Mouse (Mus musculus) hindbrain, embryonic 12.5 days (tissue): ENCODE results near the gene Nfatc2. TPM values are rescaled to one million over a fixed set of nuclear protein-coding genes. Genes with fewer than 3 reads are reported as not detected.

Source experiments
- ATAC-seq: fragments of 200-750 bp; cut with Nextera tagmentation; 2 replicates; pipeline ENCODE4 v1.8.0; 2017; ENCODE audit warnings: moderate TSS enrichment; ENCODE audit not compliant: low FRiP score
- H3K27ac ChIP-seq: fragments of 300-500 bp; sonication (generic); 2 replicates; pipeline ENCODE4 v1.5.1; 2016; ENCODE audit warnings: mild to moderate bottlenecking
- H3K27me3 ChIP-seq: fragments of 300-500 bp; sonication (generic); 2 replicates; pipeline ENCODE4 v1.6.1; 2016; ENCODE audit warnings: mild to moderate bottlenecking
- H3K36me3 ChIP-seq: fragments of 300-500 bp; sonication (generic); 2 replicates; pipeline ENCODE4 v1.6.1; 2016; ENCODE audit warnings: mild to moderate bottlenecking
- H3K4me1 ChIP-seq: fragments of 300-500 bp; sonication (generic); 2 replicates; pipeline ENCODE4 v1.6.1; 2016
- H3K4me2 ChIP-seq: fragments of 300-500 bp; sonication (generic); replicated peaks from 2 replicates; pipeline ENCODE4 v1.6.1; 2016; ENCODE audit warnings: mild to moderate bottlenecking
- H3K4me3 ChIP-seq: fragments of 300-500 bp; sonication (generic); 2 replicates; pipeline ENCODE4 v1.5.1; 2016; ENCODE audit warnings: mild to moderate bottlenecking
- H3K9ac ChIP-seq: fragments of 300-500 bp; sonication (generic); 2 replicates; pipeline ENCODE4 v1.6.1; 2016; ENCODE audit warnings: mild to moderate bottlenecking, moderate library complexity
- H3K9me3 ChIP-seq: fragments of 300-500 bp; sonication (generic); replicated peaks from 2 replicates; pipeline ENCODE4 v1.6.1; 2016; ENCODE audit warnings: mild to moderate bottlenecking
- WGBS: fragments of 180-500 bp; shearing (Covaris S2); methylation state at CpG from one replicate; pipeline ENCODE4 v1.1.7; 2016; 5-methylcytosine and 5-hydroxymethylcytosine counted together
- polyA plus RNA-seq: library from polyadenylated mRNA; unstranded; fragments of >200 nt; fragmentation: Nextera tagmentation; extraction: Ambion mirVana; gene quantifications from 2 replicates; pipeline ENCODE4 v1.2.1, GENCODE M21; 2016

Gene Nfatc2
- polyA plus RNA-seq, 1 experiment from 2014 or later: 2.2 TPM

DNA sequence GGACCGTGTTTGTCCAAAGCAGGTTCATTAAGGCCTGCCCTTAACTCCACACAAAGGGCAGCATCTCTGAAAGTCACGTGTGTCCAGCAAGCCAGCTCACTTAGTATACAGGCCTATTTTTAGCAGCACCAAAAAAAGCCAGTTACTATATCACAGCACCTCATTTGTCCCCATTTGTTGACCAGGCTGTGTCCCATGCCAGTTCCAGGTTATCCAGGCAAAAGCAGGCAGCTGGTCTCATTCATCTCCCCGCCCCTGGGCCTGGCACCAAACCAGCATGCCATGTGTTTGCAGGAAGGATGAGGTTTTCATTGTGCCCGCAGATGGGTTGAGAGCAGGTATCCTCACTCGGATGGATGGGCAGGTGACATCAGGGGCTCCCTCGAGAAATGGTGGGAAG is 16.6 kb downstream of the Nfatc2 start:
- Histone ChIP-seq H3K9me3 (no peaks in the 10 kb centered on the region), H3K4me3 (no peak overlapping the region), H3K36me3 (no peaks in the 10 kb centered on the region), H3K9ac (no peak overlapping the region), H3K27ac (no peak overlapping the region), H3K4me1 (peaks cover 29% of the 10 kb centered on the region), H3K27me3 (peaks cover 24% of the 10 kb centered on the region), H3K4me2 (no peak overlapping the region)
- 82% methylated on average over 6 of the region's 6 CpGs for WGBS
- no peak for ATAC-seq

GRCm38 (mm10) chr2:168584408-168584807 is 17.0 kb downstream of the Nfatc2 start:
- no peaks in the 10 kb centered on the region for H3K36me3 ChIP-seq
- 0 out of 2 replicates have a peak, but pooled peaks have one; percentile 43 for ATAC-seq

GRCm38 (mm10) chr2:168583084-168583483 is 18.4 kb downstream of the Nfatc2 start:
- H3K4me1 ChIP-seq: peaks cover 17% of the 10 kb centered on the region
- H3K36me3 ChIP-seq: no peaks in the 10 kb centered on the region
- no peak overlapping the region for H3K27ac ChIP-seq
- H3K4me2 ChIP-seq: no peak overlapping the region
- 0 out of 2 replicates have a peak, but pooled peaks cover 9% of the 10 kb centered on the region for H3K27me3 ChIP-seq
- no peak overlapping the region for H3K9ac ChIP-seq
- no peaks in the 10 kb centered on the region for H3K9me3 ChIP-seq
- H3K4me3 ChIP-seq: no peak overlapping the region
- no peak for ATAC-seq
- WGBS: 80% methylated on average over 5 of the region's 5 CpGs

More at GRCm38 (mm10) chr2:168584408-168584807, 17.0 kb downstream of the Nfatc2 start:
- Histone ChIP-seq H3K4me2 (no peak overlapping the region), H3K4me3 (no peak overlapping the region), H3K4me1 (peaks cover 25% of the 10 kb centered on the region), H3K9me3 (no peaks in the 10 kb centered on the region), H3K9ac (no peak overlapping the region), H3K27me3 (peaks cover 20% of the 10 kb centered on the region), H3K27ac (no peak overlapping the region)
- WGBS: 55% methylated on average over 8 of the region's 8 CpGs

DNA sequence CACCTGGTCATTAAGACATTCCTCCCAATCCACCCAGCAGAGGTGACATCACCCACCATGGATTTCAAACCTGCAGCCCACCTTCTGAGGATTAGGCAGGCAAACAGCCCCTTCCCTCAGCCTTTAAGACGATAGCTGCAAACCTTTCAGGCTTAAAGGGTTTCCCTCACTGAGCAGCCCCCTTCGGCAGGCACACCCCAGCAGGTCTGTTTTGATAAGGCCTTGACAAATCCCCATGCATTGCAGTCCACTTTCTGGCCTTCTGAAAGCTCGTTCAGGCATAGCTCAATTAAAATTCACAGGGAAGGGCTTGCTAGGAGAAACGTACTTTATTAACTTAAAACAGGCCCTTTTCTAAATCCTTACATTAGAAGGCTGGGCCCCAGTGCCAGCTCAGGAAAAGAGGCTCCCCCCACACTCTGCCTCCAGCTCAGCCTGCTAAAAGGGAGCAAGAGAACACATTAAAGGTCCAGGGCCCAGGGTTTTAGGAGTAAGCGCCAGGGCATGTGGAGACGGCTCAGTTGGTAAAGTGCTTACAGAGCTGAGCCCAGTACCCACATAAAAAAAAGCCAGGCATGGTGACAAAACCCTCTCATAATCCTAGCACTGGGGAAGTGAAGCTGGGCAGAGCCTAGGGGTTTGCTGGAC is 20.1 kb downstream of the Nfatc2 start:
- Histone ChIP-seq H3K9ac (no peak overlapping the region), H3K4me2 (no peak overlapping the region), H3K27me3 (0 out of 2 replicates have a peak, but pooled peaks cover 3% of the 10 kb centered on the region), H3K27ac (peak overlapping the region; percentile 17; the same call in 1 of the 2 replicates), H3K4me1 (peaks cover 24% of the 10 kb centered on the region), H3K9me3 (no peaks in the 10 kb centered on the region), H3K4me3 (no peak overlapping the region), H3K36me3 (no peaks in the 10 kb centered on the region)
- ATAC-seq: no peak
- WGBS: 48% methylated on average over 6 of the region's 6 CpGs

DNA sequence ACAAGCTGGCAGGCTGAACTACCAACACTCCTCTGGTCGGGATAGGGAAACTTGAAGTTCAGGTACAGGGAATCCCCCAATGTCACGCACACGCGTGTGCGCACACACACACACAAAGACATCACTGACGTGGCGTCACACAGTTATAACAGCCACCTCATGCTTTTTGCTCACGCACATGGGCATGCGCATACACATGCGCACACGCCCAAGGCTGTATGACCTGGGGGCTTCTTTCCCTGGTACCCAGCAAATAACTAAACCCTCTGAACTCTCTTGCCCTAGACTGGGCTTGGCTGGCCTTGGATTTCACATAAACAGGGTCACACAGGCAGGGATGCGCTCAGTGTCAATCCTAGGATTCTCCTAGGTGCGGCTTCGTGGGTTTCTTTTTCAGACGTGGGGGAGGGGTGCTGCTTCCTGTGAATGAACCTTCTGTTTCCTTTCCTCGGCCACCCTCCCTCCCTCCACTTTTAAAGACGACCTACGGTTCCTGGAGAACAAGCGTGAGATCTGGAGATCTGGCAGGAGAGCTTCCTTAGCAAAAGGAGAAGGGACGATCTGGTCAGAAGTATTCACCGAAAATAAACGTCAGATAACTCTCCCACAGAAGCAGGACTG is 21.1 kb downstream of the Nfatc2 start:
- H3K36me3 ChIP-seq: no peaks in the 10 kb centered on the region
- 0 out of 2 replicates have a peak, but pooled peaks cover 3% of the 10 kb centered on the region for H3K27me3 ChIP-seq
- H3K9me3 ChIP-seq: no peaks in the 10 kb centered on the region
- H3K27ac ChIP-seq: no peak overlapping the region; the same call in 1 of the 2 replicates
- H3K4me1 ChIP-seq: peaks cover 24% of the 10 kb centered on the region
- no peak overlapping the region for H3K9ac ChIP-seq
- WGBS: 55% methylated on average over 22 of the region's 22 CpGs
- H3K4me3 ChIP-seq: no peak overlapping the region
- ATAC-seq: no peak
- H3K4me2 ChIP-seq: 0 out of 2 replicates have a peak overlapping the region, but pooled peaks have one; percentile 2

DNA sequence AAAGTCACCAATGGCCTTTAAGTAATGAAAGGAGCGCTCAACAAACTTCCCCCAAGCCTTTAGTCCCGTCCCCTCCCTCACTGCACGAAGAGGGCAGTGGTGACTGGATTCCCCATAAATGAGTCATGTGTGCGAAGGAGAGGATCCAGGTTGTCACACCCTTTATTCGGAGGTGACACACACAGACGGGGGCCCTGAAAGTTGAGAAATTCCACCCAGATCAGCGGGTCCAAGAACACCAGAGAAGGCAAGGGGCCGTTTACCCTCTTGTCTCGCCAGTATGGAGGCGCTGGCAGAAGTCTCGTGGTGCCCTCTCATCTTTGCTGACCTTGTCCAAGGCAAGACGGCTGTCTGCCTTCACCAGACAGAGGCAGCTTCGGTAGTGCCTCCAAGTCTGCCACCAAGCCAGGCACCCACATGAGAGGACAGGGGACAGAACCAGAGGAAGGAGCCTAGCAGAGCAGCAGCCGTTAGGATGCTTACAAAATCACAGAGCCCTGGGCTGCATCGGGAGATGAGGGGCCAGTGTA is 21.8 kb downstream of the Nfatc2 start:
- ATAC-seq: no peak
- Histone ChIP-seq H3K9ac (no peak overlapping the region), H3K4me3 (no peak overlapping the region), H3K4me2 (no peak overlapping the region), H3K4me1 (peaks cover 27% of the 10 kb centered on the region), H3K27ac (no peak overlapping the region), H3K9me3 (no peaks in the 10 kb centered on the region), H3K27me3 (0 out of 2 replicates have a peak, but pooled peaks cover 3% of the 10 kb centered on the region), H3K36me3 (no peaks in the 10 kb centered on the region)
- WGBS: 76% methylated on average over 15 of the region's 15 CpGs

- 0 out of 2 replicates have a peak, but pooled peaks cover 3% of the 10 kb centered on the region for H3K27me3 ChIP-seq
- no peak overlapping the region for H3K9ac ChIP-seq
- H3K9me3 ChIP-seq: no peaks in the 10 kb centered on the region
- peaks cover 25% of the 10 kb centered on the region for H3K4me1 ChIP-seq
- H3K36me3 ChIP-seq: no peaks in the 10 kb centered on the region
- H3K27ac ChIP-seq: no peak overlapping the region
- ATAC-seq: no peak
- H3K4me2 ChIP-seq: no peak overlapping the region
- H3K4me3 ChIP-seq: no peak overlapping the region
- 88% methylated on average over 3 of the region's 3 CpGs for WGBS
Measured at GRCm38 (mm10) chr2:168579109-168579508, 22.3 kb downstream of the Nfatc2 start.

GRCm38 (mm10) chr2:168578132-168578531 is 23.3 kb downstream of the Nfatc2 start:
- Histone ChIP-seq H3K9ac (no peak overlapping the region), H3K4me3 (no peak overlapping the region), H3K36me3 (no peaks in the 10 kb centered on the region), H3K9me3 (no peaks in the 10 kb centered on the region), H3K4me1 (peaks cover 23% of the 10 kb centered on the region), H3K4me2 (no peak overlapping the region), H3K27ac (no peak overlapping the region), H3K27me3 (0 out of 2 replicates have a peak, but pooled peaks cover 3% of the 10 kb centered on the region)
- WGBS: 69% methylated on average over 9 of the region's 9 CpGs
- no peak for ATAC-seq

DNA sequence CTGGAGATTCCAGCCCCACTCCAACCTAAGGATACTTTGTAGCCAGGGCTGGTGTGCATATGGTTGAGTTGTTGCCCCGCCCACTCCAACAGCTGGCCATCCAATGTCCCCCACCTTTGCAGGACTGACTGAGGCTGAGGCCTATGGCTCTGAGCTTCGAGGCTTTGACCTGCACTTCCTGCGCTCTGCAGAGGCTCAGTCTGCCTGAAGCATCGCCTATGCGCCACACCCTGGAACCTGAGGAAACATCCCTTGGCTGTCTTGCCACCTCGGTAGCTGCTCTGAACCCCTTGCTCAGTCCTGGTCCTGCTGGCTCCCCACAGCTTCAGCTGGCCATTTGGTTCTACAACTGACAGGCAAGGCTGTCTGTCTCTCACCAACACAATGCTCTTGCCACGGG is 24.1 kb downstream of the Nfatc2 start:
- 63% methylated on average over 7 of the region's 7 CpGs for WGBS
- H3K27ac ChIP-seq: no peak overlapping the region
- peaks cover 23% of the 10 kb centered on the region for H3K4me1 ChIP-seq
- ATAC-seq: no peak
- 0 out of 2 replicates have a peak, but pooled peaks cover 3% of the 10 kb centered on the region for H3K27me3 ChIP-seq
- no peaks in the 10 kb centered on the region for H3K36me3 ChIP-seq
- H3K9me3 ChIP-seq: no peaks in the 10 kb centered on the region
- H3K9ac ChIP-seq: no peak overlapping the region
- no peak overlapping the region for H3K4me3 ChIP-seq
- no peak overlapping the region for H3K4me2 ChIP-seq

- 71% methylated on average over 5 of the region's 5 CpGs for WGBS
- Histone ChIP-seq H3K9ac (no peak overlapping the region), H3K4me3 (no peak overlapping the region), H3K4me1 (peaks cover 17% of the 10 kb centered on the region), H3K4me2 (no peak overlapping the region), H3K27ac (no peak overlapping the region), H3K27me3 (0 out of 2 replicates have a peak, but pooled peaks cover 3% of the 10 kb centered on the region), H3K9me3 (no peaks in the 10 kb centered on the region), H3K36me3 (no peaks in the 10 kb centered on the region)
- ATAC-seq: no peak
Measured at GRCm38 (mm10) chr2:168575834-168576233, 25.6 kb downstream of the Nfatc2 start.

GRCm38 (mm10) chr2:168574934-168575333 is 26.5 kb downstream of the Nfatc2 start:
- peaks cover 11% of the 10 kb centered on the region; the same call in 1 of the 2 replicates for H3K4me1 ChIP-seq
- 70% methylated on average over 10 of the region's 10 CpGs for WGBS
- H3K27ac ChIP-seq: no peak overlapping the region
- H3K9me3 ChIP-seq: no peaks in the 10 kb centered on the region
- no peak overlapping the region for H3K4me2 ChIP-seq
- ATAC-seq: no peak
- no peaks in the 10 kb centered on the region for H3K36me3 ChIP-seq
- no peaks in the 10 kb centered on the region for H3K27me3 ChIP-seq
- H3K4me3 ChIP-seq: no peak overlapping the region
- no peak overlapping the region for H3K9ac ChIP-seq

DNA sequence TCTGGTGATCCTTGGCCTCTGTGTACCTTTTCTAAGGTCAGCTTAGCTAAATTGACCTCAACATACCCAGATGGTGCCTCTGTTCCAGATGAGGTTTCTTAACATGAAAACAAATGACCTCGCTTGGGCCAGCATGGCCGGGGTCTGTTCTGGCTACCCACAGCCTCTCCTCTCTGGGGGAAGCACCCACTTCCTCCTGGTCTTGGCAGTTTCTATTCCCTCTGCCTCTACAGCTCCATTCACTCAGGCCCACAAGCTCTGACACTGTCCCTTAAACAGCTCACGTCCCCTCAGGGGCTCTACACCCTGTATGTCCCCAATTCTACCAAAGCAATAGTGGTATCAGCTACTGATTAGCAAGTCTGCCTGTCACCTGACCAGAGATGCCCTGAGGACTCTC is 27.6 kb downstream of the Nfatc2 start:
- H3K4me2 ChIP-seq: no peak overlapping the region
- no peak for ATAC-seq
- no peaks in the 10 kb centered on the region for H3K36me3 ChIP-seq
- no peaks in the 10 kb centered on the region for H3K27me3 ChIP-seq
- no peak overlapping the region for H3K4me3 ChIP-seq
- H3K27ac ChIP-seq: no peak overlapping the region
- H3K9me3 ChIP-seq: no peaks in the 10 kb centered on the region
- no peak overlapping the region for H3K9ac ChIP-seq
- 82% methylated on average over 3 of the region's 3 CpGs for WGBS
- 0 out of 2 replicates have a peak, but pooled peaks cover 11% of the 10 kb centered on the region for H3K4me1 ChIP-seq
